Mouse (Mus musculus): Measurements from ENCODE around the gene Abca8a.

DNA sequence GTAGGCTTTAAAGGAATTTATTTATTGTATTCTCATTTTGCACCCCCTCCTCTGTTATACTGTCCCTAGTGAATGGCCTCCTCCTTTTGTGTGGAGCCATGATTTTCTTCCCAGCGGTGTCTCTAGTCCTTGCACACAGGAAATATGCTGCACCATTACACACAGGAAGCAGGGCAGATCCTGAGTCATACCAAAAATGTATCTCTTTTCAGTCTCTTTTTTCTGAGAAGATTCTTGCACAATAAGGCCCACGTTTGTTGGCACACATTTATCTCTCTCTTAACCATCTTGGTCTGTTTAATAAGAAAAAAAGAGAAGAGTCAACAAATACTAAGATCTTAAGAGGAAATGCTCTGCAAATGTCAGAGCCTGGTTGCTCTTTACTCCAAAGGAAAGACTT is 4.5 kb downstream of the Abca8a start:
- no peak for TF ChIP-seq EP300 (optimal IDR thresholded peaks at IDR 0.05)
- no peak for TF ChIP-seq CTCF (IDR thresholded peaks at IDR 0.05; ENCODE audit: low read depth)

Measured in stomach, postnatal 0 days (tissue).